Mouse (Mus musculus) CD4-positive, CD25-positive, alpha-beta regulatory T cell, adult 2 months (primary cell): ENCODE measurements around the gene Gtf2i.
"Not testable (repeated sequence)": the region's sequence is repeated elsewhere in the genome, so short reads cannot be mapped to it uniquely, and the experiment has no call there.

Experiments
- DNase-seq: peaks from one replicate; pipeline ENCODE4 v3.0.0-alpha.2; 2012; ENCODE audit warnings: low read depth, low spot score

The Gtf2i gene

GRCm38 (mm10) chr5:134314688-134315622, at the start of gene Gtf2i:
Gene Gtf2i, minus strand, starts transcription at chr5:134314760.
- DNase-seq = peak; percentile 95

GRCm38 (mm10) chr5:134359101-134359500, 44.5 kb upstream of the Gtf2i start:
- DNase-seq = no peak

- not testable (repeated sequence) for DNase-seq
Measured at GRCm38 (mm10) chr5:134355372-134355771, 40.8 kb upstream of the Gtf2i start.

DNA sequence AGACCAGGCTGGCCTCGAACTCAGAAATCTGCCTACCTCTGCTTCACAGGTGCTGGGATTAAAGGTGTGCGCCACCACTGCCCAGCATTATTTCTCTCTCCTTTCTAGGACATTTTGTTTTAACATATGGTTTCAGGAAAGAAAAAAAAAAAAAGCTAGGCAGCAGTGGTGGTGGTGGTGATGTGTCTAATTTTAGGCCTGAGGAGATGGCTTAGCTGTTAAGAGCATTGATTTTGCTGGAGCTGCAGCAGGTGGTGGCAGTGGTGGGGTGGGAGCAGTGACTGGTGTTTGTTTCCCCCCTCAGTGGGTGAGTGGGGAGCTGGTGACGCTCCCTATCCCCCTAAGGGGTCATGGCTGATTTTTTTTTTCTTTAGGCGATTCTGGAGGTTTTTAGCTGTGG, 38.6 kb upstream of the Gtf2i start:
- DNase-seq = no peak

DNA sequence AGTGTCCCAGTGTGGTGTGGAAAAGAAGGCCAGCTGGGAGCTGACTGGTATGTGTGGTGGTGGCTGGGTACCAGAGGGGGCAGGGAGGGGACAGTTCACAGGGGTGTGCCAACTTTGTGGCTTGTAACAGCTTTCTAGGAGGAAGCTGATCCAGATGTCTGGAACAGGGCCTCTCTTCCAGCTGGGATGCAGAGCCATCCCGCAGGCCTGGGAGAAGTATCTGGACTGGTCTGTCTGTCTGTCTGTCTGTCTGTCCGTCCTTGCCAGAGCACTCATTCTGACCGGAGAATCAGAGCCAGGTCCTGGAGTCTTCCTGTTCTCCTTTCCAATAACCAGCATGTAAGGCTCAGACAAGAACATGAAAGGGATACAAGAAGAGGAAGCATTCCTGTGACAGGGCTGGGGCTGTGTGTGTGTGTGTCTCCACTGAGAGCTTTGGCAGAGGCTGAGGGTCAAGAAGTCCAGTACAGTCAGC, 38.0 kb upstream of the Gtf2i start:
- no peak for DNase-seq

- peak; percentile 91 for DNase-seq
Measured at GRCm38 (mm10) chr5:134350660-134351059, 36.1 kb upstream of the Gtf2i start.

DNA sequence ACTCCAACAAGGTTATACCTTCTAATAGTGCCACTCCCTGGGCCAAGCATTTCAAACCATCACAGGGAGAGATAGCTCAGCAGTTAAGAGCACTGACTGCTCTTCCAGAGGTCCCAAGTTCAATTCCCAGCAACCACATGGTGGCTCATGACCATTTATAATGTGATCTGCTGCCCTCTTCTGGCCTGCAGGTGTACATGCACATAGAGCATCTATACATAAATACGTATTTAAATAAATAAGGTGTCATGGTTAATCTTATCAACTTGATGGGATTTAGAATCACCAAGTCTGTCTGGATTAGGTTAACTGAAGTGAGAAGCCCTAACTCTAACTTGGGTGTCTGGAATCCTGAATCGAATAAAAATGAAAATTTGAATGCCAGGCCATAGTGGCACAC, 32.5 kb upstream of the Gtf2i start:
- peak; percentile 69 for DNase-seq

DNA sequence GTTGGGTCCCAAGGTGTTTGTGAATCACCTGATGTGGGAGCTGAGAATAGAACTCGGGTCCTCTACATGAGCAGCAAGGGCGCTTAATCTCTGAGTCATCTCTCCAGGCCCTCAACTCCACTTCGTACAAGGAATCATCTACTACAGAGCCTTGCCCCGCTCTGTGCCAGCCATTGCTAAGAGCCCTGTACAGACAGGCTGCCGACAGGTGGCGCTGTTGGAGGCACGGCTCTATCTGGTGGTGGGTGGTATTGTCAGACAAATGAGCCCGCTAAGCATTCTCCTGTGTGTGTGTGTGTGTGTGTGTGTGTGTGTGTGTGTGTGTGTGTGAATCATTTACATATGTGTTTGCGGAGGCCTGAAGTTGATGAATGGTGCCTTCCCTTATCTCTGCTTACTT, 30.9 kb upstream of the Gtf2i start:
- peak; percentile 83 for DNase-seq

DNA sequence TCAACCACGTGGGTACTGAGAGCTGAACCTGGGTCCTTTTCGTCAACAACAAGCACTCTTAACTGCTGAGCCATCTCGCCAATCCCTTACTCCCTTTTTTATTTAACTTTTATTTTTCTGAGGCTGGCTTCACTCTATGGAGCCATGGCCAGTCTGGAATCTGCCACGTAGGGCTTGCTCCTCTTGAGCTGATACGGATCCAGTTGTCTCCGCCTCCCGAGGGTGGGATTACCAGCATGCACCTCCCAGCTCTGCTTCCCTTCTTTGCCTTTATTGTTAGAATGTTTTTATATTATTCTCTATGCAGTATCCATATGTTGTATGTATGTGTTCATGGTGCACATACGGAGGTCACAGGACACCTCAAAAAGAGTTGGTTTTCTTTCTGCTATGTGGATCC, 29.5 kb upstream of the Gtf2i start:
- DNase-seq = no peak

GRCm38 (mm10) chr5:134343530-134343929, 29.0 kb upstream of the Gtf2i start:
- not testable (repeated sequence) for DNase-seq

DNA sequence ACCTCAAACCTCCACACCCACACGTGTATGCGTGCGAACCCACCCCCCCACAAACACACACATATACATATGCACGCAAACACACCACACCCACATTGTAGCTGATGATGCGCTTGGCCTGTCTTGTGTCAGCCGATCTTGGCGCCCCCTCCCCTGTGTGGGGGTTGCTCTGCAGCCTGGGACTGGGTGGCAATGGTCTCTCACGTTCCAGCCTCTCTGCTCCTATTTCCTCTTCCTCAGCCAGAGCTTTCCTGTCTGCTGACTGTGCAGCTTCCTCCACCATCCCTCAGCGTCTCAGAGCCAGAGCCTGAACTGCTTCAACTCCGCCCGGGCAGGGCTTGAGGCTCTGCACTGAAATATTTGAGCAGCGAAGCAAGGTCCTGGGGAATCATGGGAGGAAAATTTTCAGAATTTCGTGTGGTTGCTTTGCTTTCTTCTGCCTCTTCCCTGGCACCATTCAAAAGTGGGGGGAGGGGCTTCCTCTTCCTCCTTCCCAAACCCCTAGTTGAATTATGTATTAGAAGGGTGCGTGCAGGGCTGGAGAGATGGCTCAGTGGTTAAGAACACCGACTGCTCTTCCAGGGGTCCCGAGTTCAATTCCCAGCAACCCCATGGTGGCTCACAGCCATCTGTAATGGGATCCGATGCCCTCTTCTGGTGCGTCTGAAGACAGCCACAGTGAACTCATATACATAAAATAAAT, 28.1 kb upstream of the Gtf2i start:
- peak; percentile 39 for DNase-seq

GRCm38 (mm10) chr5:134341721-134342120, 27.2 kb upstream of the Gtf2i start:
- no peak for DNase-seq

GRCm38 (mm10) chr5:134341321-134341720, 26.8 kb upstream of the Gtf2i start:
- DNase-seq = peak; percentile 72

- no peak for DNase-seq
Measured at GRCm38 (mm10) chr5:134340101-134340522, 25.6 kb upstream of the Gtf2i start.

DNA sequence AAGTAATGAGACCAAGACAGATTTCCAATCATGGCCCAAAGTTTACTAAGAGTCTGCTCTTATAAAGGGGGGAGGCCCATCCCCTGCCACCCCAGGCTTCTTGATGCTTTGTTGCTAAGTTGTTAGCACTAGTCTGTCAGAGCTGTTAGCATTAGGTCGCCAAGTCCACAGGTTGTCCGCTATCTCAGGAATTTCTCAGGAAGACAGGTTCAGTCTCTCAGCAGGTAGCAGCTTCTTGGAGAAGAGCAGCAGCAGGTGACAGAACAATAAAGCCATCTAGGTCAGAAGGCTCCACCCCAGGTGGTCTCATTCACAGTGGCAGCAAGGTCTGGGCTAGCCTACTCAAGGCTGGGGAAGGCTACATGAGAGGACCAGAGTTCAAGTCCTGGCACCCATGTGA, 22.5 kb upstream of the Gtf2i start:
- not testable (repeated sequence) for DNase-seq

DNA sequence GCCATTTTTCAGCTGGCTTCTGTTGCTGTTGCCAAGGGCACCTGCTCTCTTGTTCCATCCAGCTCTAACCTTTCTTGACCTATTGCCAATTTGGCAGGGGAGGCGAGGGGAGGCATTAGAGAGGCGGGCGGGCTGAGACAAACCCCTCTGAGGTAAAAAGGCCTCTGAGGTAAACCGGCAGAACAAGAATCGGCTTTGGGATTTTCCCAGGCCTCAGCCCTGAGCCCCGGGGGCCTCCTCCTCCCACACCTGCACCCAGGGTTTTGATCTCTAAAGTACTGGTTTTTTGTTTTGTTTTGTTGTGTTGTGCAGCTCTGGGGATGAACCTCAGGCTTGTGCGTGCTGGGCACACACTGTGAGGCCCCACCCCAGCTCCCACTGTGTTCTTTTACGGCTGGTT, 18.2 kb upstream of the Gtf2i start:
- DNase-seq = peak; percentile 77

GRCm38 (mm10) chr5:134330082-134330481, 15.5 kb upstream of the Gtf2i start:
- DNase-seq = peak; percentile 82

- no peak for DNase-seq
Measured at GRCm38 (mm10) chr5:134329311-134329710, 14.8 kb upstream of the Gtf2i start.

DNA sequence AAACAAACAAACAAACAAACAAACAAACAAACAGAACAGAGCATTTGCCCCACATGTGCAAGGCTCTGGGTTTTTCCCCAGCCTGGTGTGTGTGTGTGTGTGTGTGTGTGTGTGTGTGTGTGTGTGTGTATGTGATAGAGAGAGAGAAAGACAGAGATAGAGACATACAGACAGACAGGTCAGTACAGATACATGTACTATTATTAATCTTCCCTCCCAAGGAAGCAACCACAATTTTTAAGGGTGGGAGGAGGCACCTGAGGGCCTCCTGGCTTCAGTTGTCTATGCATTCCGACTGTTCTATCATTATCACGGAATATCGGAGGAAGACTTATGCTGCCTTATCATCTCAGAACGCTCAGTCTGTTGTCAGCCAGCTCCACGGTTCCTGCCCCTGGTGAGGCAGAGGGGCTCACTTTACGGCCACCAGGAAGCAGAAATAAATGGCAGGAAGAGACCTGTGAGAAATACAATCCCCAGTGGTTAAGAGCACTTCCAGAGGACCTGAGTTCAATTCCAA, 14.0 kb upstream of the Gtf2i start:
- DNase-seq = no peak

DNA sequence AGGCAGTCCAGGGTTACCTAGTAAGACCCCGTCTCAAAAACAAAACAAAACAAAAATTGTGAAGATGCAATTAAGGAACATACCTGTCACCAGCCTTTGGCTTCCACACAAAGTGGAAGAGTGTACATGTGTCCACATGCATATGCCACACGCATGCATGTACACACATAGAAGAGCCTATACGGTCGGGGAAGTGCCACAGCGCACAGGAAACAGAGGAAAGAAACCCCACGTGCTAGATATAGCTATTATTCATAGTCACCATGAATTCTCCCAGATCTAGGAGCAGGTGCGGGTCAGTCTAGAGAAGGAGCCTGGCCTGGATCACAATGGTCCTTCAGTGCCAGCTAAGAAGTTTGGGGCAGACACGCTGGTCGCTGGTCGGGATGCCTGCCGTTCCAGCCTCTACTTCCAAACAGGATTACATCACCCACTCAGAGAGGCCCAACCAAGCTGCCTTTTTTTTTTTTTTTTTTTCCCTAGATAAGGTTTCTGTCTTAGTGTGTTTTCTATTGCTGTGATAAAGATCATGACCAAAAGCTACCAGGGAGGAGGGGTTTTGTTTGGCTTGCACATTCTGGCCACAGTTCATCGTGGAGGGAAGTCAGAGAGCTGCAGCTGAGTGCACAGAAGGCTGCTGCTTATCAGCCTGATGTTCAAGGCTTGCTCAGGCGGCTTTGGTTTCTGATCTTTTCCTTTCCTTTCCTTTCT, 11.5 kb upstream of the Gtf2i start:
- peak; percentile 56 for DNase-seq

- DNase-seq = peak; percentile 20
Measured at GRCm38 (mm10) chr5:134323869-134324268, 9.3 kb upstream of the Gtf2i start.

GRCm38 (mm10) chr5:134323311-134323710, 8.8 kb upstream of the Gtf2i start:
- peak; percentile 77 for DNase-seq
